Mouse (Mus musculus) kidney, postnatal 10 days (tissue): ENCODE results near the gene Timm10.

Experiments used
- DNase-seq: peaks from one replicate; pipeline ENCODE4 v3.0.0; 2021; ENCODE audit warnings: mixed read lengths

Timm10 gene

GRCm38 (mm10) chr2:84861430-84861829, 34.6 kb downstream of the Timm10 start:
- no peak for DNase-seq

GRCm38 (mm10) chr2:84862231-84862630, 35.4 kb downstream of the Timm10 start:
- no peak for DNase-seq

- DNase-seq = peak; percentile 77
These were observed 39.1 kb downstream of the Timm10 start for GRCm38 (mm10) chr2:84865616-84866571.

- DNase-seq = peak; percentile 82
These were observed 41.7 kb downstream of the Timm10 start for GRCm38 (mm10) chr2:84868521-84868943.

- DNase-seq = no peak
These were observed 42.2 kb downstream of the Timm10 start for GRCm38 (mm10) chr2:84868977-84869376.

GRCm38 (mm10) chr2:84870623-84871160, 43.9 kb downstream of the Timm10 start:
- DNase-seq = peak; percentile 34

- DNase-seq = peak; percentile 78
These were observed 45.4 kb downstream of the Timm10 start for GRCm38 (mm10) chr2:84872105-84872716.

- DNase-seq = no peak
These were observed 49.0 kb downstream of the Timm10 start for GRCm38 (mm10) chr2:84875842-84876241.
